Mouse (Mus musculus) kidney, adult 11 months (tissue): ENCODE measurements around the gene Ncapd3.

Experiments used
- DNase-seq: peaks from one replicate; pipeline ENCODE4 v3.0.0; 2022

The Ncapd3 gene

GRCm38 (mm10) chr9:27029828-27030762 is at the start of gene Ncapd3, which contains the start of gene Vps26b:
Gene Ncapd3, plus strand, starts transcription at chr9:27030175.
Gene Vps26b, minus strand, starts transcription at chr9:27030065.
- peak; percentile 97 for DNase-seq

GRCm38 (mm10) chr9:26985090-26985613 is 44.8 kb upstream of the Ncapd3 start:
- no peak for DNase-seq

GRCm38 (mm10) chr9:26985668-26986277 is 44.2 kb upstream of the Ncapd3 start:
- DNase-seq, result no peak

GRCm38 (mm10) chr9:26990181-26990580 is 39.8 kb upstream of the Ncapd3 start:
- no peak for DNase-seq

GRCm38 (mm10) chr9:26993118-26993517 is 36.9 kb upstream of the Ncapd3 start:
- DNase-seq, result no peak

GRCm38 (mm10) chr9:26993900-26994299 is 36.1 kb upstream of the Ncapd3 start:
- no peak for DNase-seq

- DNase-seq, result no peak
Measured at GRCm38 (mm10) chr9:26997062-26997461, 32.9 kb upstream of the Ncapd3 start.

- no peak for DNase-seq
Measured at GRCm38 (mm10) chr9:26997501-26997900, 32.5 kb upstream of the Ncapd3 start.

- no peak for DNase-seq
Measured at GRCm38 (mm10) chr9:26998669-26999460, 31.1 kb upstream of the Ncapd3 start.

GRCm38 (mm10) chr9:26999461-27000395 is 30.2 kb upstream of the Ncapd3 start, which contains the start of the genes Acad8 and Thyn1:
Gene Acad8, minus strand, starts transcription at chr9:26999566.
Gene Thyn1, plus strand, starts transcription at chr9:26999710.
- DNase-seq, result peak; percentile 96

GRCm38 (mm10) chr9:27005231-27005630 is 24.7 kb upstream of the Ncapd3 start:
- DNase-seq, result no peak

GRCm38 (mm10) chr9:27005933-27006332 is 24.0 kb upstream of the Ncapd3 start:
- no peak for DNase-seq

- no peak for DNase-seq
Measured at GRCm38 (mm10) chr9:27006866-27007265, 23.1 kb upstream of the Ncapd3 start.

- no peak for DNase-seq
Measured at GRCm38 (mm10) chr9:27009231-27009630, 20.7 kb upstream of the Ncapd3 start.

GRCm38 (mm10) chr9:27011572-27011971 is 18.4 kb upstream of the Ncapd3 start:
- DNase-seq, result no peak

- no peak for DNase-seq
Measured at GRCm38 (mm10) chr9:27018961-27019360, 11.0 kb upstream of the Ncapd3 start.

- no peak for DNase-seq
Measured at GRCm38 (mm10) chr9:27023681-27024080, 6.3 kb upstream of the Ncapd3 start.

- no peak for DNase-seq
Measured at GRCm38 (mm10) chr9:27026708-27027107, 3.3 kb upstream of the Ncapd3 start.

GRCm38 (mm10) chr9:27029022-27029827 is 750 bp upstream of the Ncapd3 start:
- DNase-seq, result peak; percentile 39

GRCm38 (mm10) chr9:27030763-27031100 is 757 bp downstream of the Ncapd3 start:
- DNase-seq, result no peak

- no peak for DNase-seq
Measured at GRCm38 (mm10) chr9:27043892-27044291, 13.9 kb downstream of the Ncapd3 start.
